Mouse (Mus musculus): ENCODE results near the gene C2cd3.

GRCm38 (mm10) chr7:100496371-100496770, 124.3 kb downstream of the C2cd3 start:
- TF ChIP-seq CTCF (IDR thresholded peaks at IDR 0.05; ENCODE audit: control insufficient read depth, insufficient read depth, insufficient replicate concordance, low read depth, low read length) (no peak), POLR2A (IDR thresholded peaks at IDR 0.05; ENCODE audit: control insufficient read depth, low read depth, low read length) (no peak)
